Mouse (Mus musculus) forebrain, embryonic 15.5 days (tissue): ENCODE measurements around the gene Foxp1. TPM values are rescaled to one million over a fixed set of nuclear protein-coding genes. Genes with fewer than 3 reads are reported as not detected.

Experiments used
- ATAC-seq: fragments of 200-750 bp; cut with Nextera tagmentation; replicated peaks from 2 replicates; pipeline ENCODE4 v1.8.0; 2017; ENCODE audit warnings: mild to moderate bottlenecking, moderate TSS enrichment, moderate library complexity
- H3K27ac ChIP-seq: fragments of 300-500 bp; sonication (generic); replicated peaks from 2 replicates; pipeline ENCODE4 v1.5.1; 2015; ENCODE audit warnings: mild to moderate bottlenecking, inconsistent platforms
- H3K27me3 ChIP-seq: fragments of 300-500 bp; sonication (generic); 2 replicates; pipeline ENCODE4 v1.6.1; 2015; ENCODE audit warnings: inconsistent platforms
- H3K36me3 ChIP-seq: fragments of 300-500 bp; sonication (generic); 2 replicates; pipeline ENCODE4 v1.6.1; 2015; ENCODE audit warnings: mild to moderate bottlenecking, inconsistent platforms
- H3K4me1 ChIP-seq: fragments of 300-500 bp; sonication (generic); 2 replicates; pipeline ENCODE4 v1.6.1; 2015; ENCODE audit warnings: inconsistent platforms
- H3K4me2 ChIP-seq: fragments of 300-500 bp; sonication (generic); replicated peaks from 2 replicates; pipeline ENCODE4 v1.6.1; 2015; ENCODE audit warnings: mild to moderate bottlenecking, inconsistent platforms
- H3K4me3 ChIP-seq: fragments of 300-500 bp; sonication (generic); 2 replicates; pipeline ENCODE4 v1.5.1; 2015; ENCODE audit warnings: mild to moderate bottlenecking, inconsistent platforms
- H3K9ac ChIP-seq: fragments of 300-500 bp; sonication (generic); replicated peaks from 2 replicates; pipeline ENCODE4 v1.6.1; 2015; ENCODE audit warnings: mild to moderate bottlenecking, inconsistent platforms
- H3K9me3 ChIP-seq: fragments of 300-500 bp; sonication (generic); 2 replicates; pipeline ENCODE4 v1.6.1; 2016; ENCODE audit warnings: inconsistent platforms
- WGBS: fragments of 180-500 bp; shearing (Covaris S2); methylation state at CpG from one replicate; pipeline ENCODE4 v1.1.7; 2015; ENCODE audit warnings: mixed read lengths; 5-methylcytosine and 5-hydroxymethylcytosine counted together
- polyA plus RNA-seq: library from polyadenylated mRNA; unstranded; fragments of >200 nt; fragmentation: Nextera tagmentation; extraction: Ambion mirVana; gene quantifications from 2 replicates; pipeline ENCODE4 v1.2.1, GENCODE M21; 2015

Gene Foxp1
- polyA plus RNA-seq, 1 experiment from 2014 or later = 102 TPM

DNA sequence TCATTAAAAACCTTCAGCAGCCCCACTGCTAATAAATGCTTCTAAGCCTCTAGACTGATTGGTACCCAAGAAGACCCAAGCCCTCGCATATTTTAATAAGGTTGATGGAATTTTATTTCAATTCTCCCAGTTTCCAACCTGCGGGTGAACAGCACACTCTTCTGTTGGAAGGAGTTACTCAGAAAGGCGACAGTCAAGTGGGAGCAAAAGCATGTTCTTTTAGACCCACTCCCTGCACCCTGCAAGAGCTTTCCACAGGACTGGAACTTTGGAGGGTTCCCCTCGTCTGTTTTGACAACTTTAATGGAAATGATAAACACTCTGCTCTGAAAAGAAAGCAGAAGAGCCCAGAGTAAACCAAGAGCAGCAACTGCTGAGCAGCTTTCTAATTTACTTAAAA lies 257.3 kb downstream of the Foxp1 start:
- peaks cover 50% of the 10 kb centered on the region for H3K4me1 ChIP-seq
- no peaks in the 10 kb centered on the region for H3K9me3 ChIP-seq
- H3K36me3 ChIP-seq = no peaks in the 10 kb centered on the region
- H3K4me3 ChIP-seq = no peak overlapping the region
- peak overlapping the region; percentile 32; the same call in 1 of the 2 replicates for H3K4me2 ChIP-seq
- no peak for ATAC-seq
- H3K27ac ChIP-seq = peak overlapping the region; percentile 63
- 22% methylated on average over 4 of the region's 4 CpGs for WGBS
- H3K27me3 ChIP-seq = peaks cover 3% of the 10 kb centered on the region; the same call in 1 of the 2 replicates
- H3K9ac ChIP-seq = no peak overlapping the region

DNA sequence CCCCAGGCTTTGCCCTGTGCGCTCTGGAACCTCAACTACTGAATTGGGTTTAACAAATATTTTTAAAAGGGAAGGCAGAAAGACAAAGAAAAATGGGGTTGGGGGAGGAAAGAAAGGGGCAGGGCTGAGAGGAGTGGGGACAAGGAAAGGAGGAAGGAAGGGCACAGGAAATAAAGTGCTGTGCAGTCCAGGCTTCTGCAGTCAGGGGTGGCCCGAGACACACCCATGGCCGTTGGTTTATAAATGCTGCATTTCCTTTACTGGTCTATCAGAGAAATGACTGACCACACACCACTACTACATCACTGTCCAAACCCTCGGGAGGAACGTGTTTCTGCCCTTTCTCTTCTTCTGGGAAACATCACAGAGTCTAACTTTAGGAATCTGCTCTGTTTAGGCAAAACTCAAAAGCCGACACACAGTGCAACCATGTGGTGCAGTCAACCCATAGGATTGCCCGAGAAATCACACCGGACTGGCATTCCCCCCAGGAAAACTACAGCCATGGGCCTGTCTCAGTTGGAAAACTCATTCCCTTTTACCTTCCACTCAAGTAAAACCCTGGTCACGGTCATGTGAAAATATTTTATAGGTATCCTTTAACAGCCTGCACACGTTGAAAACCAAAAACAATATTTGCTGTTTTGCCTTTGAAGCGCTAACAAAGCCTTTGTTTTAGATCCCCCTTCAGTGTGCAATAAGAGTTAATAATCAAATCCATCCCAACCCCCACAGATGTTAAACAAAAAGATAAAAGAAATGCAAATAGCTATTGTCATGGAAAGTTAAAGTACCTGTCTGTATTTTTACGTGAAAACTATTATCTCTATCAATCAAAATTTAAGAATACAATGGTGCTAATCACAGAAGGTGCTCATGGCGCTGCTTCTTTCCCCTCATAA lies 258.1 kb downstream of the Foxp1 start:
- Histone ChIP-seq H3K27ac (peak overlapping the region; percentile 33; the same call in 1 of the 2 replicates), H3K27me3 (peaks cover 3% of the 10 kb centered on the region; the same call in 1 of the 2 replicates), H3K4me1 (peaks cover 50% of the 10 kb centered on the region), H3K9ac (0 out of 2 replicates have a peak overlapping the region, but pooled peaks have one; percentile 8), H3K4me2 (no peak overlapping the region), H3K4me3 (no peak overlapping the region), H3K36me3 (no peaks in the 10 kb centered on the region), H3K9me3 (no peaks in the 10 kb centered on the region)
- 33% methylated on average over 13 of the region's 13 CpGs for WGBS
- no peak for ATAC-seq

DNA sequence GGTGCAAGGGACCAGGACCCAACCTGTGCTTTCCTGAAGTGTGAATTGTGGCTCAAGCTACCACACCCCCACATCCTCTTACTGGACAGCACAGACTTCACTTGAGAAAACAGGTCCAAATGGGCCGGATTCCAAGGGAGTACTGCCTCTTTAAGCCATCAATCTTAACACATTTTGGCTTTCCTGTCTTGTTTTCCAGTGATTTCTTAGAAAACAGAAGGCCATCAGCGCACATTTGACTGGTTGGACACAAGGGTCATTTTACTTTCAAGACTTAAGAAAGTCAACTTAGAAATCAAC lies 258.7 kb downstream of the Foxp1 start:
- Histone ChIP-seq H3K9ac (no peak overlapping the region), H3K27ac (no peak overlapping the region), H3K9me3 (no peaks in the 10 kb centered on the region), H3K4me1 (peaks cover 50% of the 10 kb centered on the region), H3K36me3 (no peaks in the 10 kb centered on the region), H3K4me3 (no peak overlapping the region), H3K4me2 (no peak overlapping the region), H3K27me3 (peaks cover 3% of the 10 kb centered on the region; the same call in 1 of the 2 replicates)
- ATAC-seq = no peak
- WGBS = 60% methylated on average over 2 of the region's 2 CpGs

DNA sequence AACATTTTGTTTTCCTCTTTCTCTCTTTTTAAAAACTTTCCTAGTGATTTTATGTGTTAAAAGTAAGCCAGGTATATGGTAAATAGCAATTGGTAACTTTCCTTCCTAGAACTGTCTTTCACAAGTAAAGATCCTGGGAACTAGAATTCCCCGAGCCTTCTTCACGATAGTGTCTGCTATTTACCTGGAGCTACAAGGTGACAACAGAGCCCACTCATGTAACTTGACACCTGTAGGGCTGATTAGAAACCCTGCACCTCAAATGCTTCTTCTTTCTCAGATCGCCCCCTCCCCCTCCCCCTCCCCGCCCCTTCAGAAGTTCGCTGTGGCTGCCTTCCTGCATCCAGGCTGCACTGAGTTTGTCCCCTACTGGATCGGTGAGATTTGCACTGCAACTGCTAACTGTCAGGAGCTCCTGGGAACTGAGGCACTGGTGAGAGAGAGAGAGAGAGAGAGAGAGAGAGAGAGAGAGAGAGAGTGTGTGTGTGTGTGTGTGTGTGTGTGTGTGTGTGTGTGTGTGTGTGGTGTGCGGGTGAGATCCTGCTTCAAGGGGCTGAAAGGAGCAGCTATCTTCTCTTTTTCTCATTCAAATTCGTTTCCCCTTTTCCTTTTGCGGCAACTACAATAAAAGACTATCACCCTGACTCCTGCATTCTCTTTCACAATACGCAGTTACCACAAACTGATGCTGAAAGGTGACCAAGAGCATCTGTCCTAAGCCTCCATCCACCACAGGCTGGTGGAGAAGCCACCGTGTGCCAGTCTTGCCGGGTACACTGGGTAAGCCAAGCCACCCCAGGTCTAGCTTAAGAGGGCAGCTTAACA lies 259.2 kb downstream of the Foxp1 start:
- Histone ChIP-seq H3K4me1 (peaks cover 44% of the 10 kb centered on the region), H3K9ac (no peak overlapping the region), H3K4me3 (no peak overlapping the region), H3K27me3 (peaks cover 3% of the 10 kb centered on the region; the same call in 1 of the 2 replicates), H3K27ac (no peak overlapping the region), H3K9me3 (no peaks in the 10 kb centered on the region), H3K36me3 (no peaks in the 10 kb centered on the region), H3K4me2 (no peak overlapping the region)
- 27% methylated on average over 11 of the region's 12 CpGs for WGBS
- no peak for ATAC-seq

DNA sequence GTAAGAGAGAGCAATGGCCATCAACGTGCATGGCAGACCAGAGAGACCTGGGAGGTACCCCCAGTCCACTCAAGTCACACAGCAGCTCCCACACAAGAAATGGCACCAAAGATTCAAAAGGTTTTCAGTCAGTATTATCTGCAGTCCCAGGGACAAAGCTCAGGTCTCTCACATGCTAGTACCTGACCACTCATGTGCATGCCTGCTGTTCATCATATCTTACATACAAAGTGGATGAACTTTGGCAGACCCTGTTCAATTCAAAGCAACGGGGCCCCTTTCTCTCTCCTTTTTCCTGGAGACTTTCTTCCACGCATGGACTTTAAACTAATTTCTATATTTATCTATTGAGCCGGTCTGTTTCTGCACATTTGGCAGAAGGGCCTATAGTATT lies 260.8 kb downstream of the Foxp1 start:
- Histone ChIP-seq H3K27ac (no peak overlapping the region), H3K27me3 (peaks cover 3% of the 10 kb centered on the region; the same call in 1 of the 2 replicates), H3K36me3 (no peaks in the 10 kb centered on the region), H3K9me3 (no peaks in the 10 kb centered on the region), H3K4me3 (no peak overlapping the region), H3K4me2 (no peak overlapping the region), H3K9ac (no peak overlapping the region), H3K4me1 (peaks cover 39% of the 10 kb centered on the region)
- no peak for ATAC-seq
- WGBS = 37% methylated on average over 4 of the region's 4 CpGs

DNA sequence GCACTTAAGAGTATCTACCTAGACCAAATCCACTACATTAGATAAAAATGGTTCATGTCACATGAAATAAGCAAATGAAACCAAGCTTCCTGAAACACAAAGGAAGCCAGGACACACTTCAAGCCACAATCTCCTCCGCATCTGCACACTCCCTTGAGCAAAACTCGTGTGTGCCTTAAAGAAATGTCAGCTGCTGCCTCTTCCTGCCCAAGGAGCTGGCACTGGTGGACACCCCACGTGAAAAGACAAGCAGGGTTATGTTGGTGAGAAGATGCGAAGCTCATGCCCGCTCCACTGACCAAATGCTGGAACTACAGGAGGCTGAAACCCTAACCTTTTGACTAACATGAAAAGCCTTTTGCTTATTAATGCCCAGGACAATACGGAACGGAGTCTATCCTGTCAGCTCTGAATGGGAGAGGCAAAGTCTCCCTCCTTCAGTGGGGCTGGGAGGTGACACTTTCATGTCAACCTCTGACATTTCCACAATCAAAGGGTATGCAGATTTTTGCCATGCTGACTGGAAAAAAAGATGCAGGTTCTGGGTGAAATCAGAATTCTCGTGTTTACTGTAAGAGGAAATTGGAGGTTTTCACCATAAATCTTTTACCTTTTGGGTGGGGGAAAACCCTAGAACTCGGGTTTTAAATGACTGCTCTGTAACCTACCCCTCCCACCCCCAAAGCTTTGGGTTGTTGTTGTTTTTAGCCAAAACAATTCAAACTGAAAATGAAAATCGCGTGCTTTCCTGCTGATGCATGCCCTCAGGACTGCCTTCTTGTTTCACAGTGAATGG lies 261.4 kb downstream of the Foxp1 start:
- H3K4me1 ChIP-seq = peaks cover 33% of the 10 kb centered on the region

DNA sequence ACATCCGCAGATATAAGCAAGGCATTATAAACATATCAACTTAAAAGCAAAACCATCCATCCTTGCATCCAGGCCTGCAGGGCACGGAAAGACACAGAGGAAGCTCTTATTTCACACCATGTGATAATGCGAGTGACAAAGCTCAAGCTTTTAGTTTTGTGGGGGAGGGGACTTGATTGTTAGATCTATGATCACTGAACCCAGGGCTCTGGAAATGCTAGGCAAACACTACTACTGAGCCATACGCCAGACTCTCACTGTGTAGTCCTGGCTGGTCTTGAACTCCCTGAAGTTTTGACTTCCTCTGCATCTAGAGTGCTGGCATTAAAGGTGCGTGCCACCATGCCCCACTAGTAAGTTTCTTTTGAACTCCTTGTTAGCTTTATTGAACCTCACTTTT lies 264.2 kb downstream of the Foxp1 start:
- no peak overlapping the region for H3K9ac ChIP-seq
- H3K36me3 ChIP-seq = no peaks in the 10 kb centered on the region
- H3K9me3 ChIP-seq = no peaks in the 10 kb centered on the region
- no peak for ATAC-seq
- no peak overlapping the region for H3K4me2 ChIP-seq
- WGBS = 79% methylated on average over 5 of the region's 5 CpGs
- no peak overlapping the region for H3K4me3 ChIP-seq
- no peak overlapping the region for H3K27ac ChIP-seq
- H3K4me1 ChIP-seq = peaks cover 8% of the 10 kb centered on the region; the same call in 1 of the 2 replicates
- no peaks in the 10 kb centered on the region for H3K27me3 ChIP-seq

More for the DNA sequence above, 261.4 kb downstream of the Foxp1 start:
- 48% methylated on average over 11 of the region's 11 CpGs for WGBS
- ATAC-seq = no peak
- Histone ChIP-seq H3K36me3 (no peaks in the 10 kb centered on the region), H3K4me3 (no peak overlapping the region), H3K9ac (no peak overlapping the region), H3K27ac (no peak overlapping the region), H3K4me2 (no peak overlapping the region), H3K9me3 (no peaks in the 10 kb centered on the region), H3K27me3 (peaks cover 3% of the 10 kb centered on the region; the same call in 1 of the 2 replicates)

DNA sequence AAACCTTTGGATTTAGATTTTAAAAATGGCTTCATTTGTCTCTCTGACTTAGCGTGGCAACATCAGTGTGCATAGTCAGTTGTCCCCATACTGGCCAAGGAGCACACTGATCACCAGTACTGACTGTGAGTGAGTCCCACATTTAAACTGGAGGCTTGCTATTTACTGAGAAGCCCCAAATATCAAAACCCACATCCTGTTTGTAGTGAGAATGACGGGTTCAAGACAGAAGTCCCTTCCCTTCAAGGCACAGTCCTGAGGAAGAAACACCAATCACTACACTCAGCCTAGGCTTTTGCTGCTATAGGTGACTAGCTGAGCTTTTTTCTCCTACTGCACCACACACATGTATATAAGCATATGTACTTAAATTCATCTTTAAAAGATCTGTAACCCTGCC lies 264.8 kb downstream of the Foxp1 start:
- Histone ChIP-seq H3K36me3 (no peaks in the 10 kb centered on the region), H3K27ac (no peak overlapping the region), H3K9me3 (no peaks in the 10 kb centered on the region), H3K27me3 (no peaks in the 10 kb centered on the region), H3K4me2 (no peak overlapping the region), H3K9ac (no peak overlapping the region), H3K4me3 (no peak overlapping the region), H3K4me1 (peaks cover 8% of the 10 kb centered on the region; the same call in 1 of the 2 replicates)
- WGBS = 86% methylated on average over 2 of the region's 2 CpGs
- ATAC-seq = no peak

DNA sequence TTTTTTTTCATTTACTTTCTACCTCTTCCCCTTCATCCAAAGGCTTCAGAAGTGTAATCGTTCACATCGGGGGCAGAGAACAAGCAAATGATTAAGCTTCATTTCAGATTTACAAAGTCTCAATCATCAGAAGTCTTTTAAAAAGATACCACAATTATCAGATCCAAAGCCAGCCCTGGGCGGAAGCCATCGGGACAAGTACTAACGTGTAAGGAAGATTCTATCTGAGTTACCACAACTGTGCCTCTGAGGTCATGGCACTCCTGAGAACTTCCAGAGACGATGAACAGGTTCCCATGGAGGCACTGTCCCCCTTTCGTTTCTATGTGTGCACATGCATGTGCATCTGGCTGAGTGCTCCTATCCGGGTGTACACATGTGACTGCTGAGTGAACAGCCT lies 269.2 kb downstream of the Foxp1 start:
- no peaks in the 10 kb centered on the region for H3K27me3 ChIP-seq
- no peak overlapping the region for H3K27ac ChIP-seq
- H3K4me3 ChIP-seq = no peak overlapping the region
- ATAC-seq = no peak
- no peaks in the 10 kb centered on the region for H3K9me3 ChIP-seq
- H3K9ac ChIP-seq = no peak overlapping the region
- no peak overlapping the region for H3K4me2 ChIP-seq
- H3K36me3 ChIP-seq = no peaks in the 10 kb centered on the region
- no peaks in the 10 kb centered on the region for H3K4me1 ChIP-seq
- 93% methylated on average over 8 of the region's 8 CpGs for WGBS

DNA sequence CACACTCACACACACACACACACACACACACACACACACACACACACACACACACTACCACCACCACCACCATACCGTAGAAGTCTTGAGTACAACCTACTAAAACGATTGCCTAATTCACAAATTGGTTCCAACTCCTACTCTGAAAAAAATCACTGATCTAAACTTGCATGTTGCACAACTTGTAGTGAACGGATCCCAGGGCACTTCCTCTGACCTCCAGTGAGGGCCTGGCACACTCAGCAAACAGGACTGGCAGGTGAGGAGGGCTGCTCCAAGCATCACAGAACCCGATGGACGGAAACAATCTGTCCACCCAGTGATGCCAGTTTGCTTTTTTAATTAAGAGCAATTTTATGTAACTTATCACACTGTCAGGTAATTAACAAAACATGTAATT lies 269.7 kb downstream of the Foxp1 start:
- Histone ChIP-seq H3K9me3 (no peaks in the 10 kb centered on the region), H3K27ac (no peak overlapping the region), H3K4me1 (no peaks in the 10 kb centered on the region), H3K4me3 (no peak overlapping the region), H3K4me2 (no peak overlapping the region), H3K9ac (no peak overlapping the region), H3K27me3 (no peaks in the 10 kb centered on the region), H3K36me3 (no peaks in the 10 kb centered on the region)
- 73% methylated on average over 5 of the region's 5 CpGs for WGBS
- ATAC-seq = no peak

DNA sequence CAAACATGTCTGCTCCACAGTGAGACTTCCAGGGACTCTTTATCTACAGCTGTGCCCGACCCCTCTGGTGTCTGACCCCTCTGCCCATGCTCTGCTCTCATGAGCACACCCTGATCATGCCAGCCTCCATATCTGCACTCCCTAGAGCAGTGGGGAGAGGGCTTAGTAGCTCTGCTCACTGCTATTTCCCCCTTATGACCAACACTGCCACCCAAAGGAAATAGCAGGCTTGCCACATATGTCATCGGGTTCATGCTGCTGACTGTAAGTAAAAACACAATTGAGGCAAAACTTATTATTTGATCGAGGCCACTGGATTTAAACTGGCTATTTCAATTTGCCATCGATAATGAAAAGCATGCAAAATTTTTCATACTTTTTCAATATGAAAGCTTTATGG lies 270.6 kb downstream of the Foxp1 start:
- no peaks in the 10 kb centered on the region for H3K36me3 ChIP-seq
- 93% methylated on average over 4 of the region's 4 CpGs for WGBS
- H3K9ac ChIP-seq = no peak overlapping the region
- no peak for ATAC-seq
- H3K27ac ChIP-seq = no peak overlapping the region
- H3K4me3 ChIP-seq = no peak overlapping the region
- H3K4me2 ChIP-seq = no peak overlapping the region
- no peaks in the 10 kb centered on the region for H3K27me3 ChIP-seq
- H3K9me3 ChIP-seq = no peaks in the 10 kb centered on the region
- no peaks in the 10 kb centered on the region for H3K4me1 ChIP-seq
